Mouse (Mus musculus) CH12F3 (cell line): Measurements from ENCODE around the gene Hsph1.

Experiments
- in situ Hi-C: fragments of 300-500 bp; cut with MboI; formaldehyde crosslinking; loops from 2 replicates; pipeline ENCODE4 v1.14.3; 2020; ENCODE audit warnings: low sequenced_read_pairs

The Hsph1 gene

GRCm38 (mm10) chr5:149642783-149643509 lies 6.8 kb upstream of the Hsph1 start:
- in situ Hi-C loops, result no loop called here

DNA sequence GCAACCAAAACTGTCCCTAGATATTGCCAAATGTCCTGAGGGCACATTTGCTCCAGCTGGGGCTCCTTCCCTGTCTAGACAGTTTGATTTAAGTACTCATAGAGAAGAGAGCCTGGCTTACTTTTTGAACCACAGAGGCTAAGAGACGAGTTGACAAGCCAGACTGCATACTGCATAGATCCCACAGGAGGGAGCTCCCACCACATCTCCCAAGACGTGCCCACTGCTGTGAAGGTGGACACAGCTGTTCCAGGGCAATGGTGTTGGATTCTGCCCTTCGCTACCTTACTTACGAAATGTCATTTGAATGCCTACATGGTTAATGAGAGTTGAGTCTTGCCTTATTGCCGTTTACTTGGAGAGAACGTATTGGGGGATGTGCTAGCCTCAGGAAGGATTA lies 6.2 kb upstream of the Hsph1 start:
- in situ Hi-C loops, result no loop called here

DNA sequence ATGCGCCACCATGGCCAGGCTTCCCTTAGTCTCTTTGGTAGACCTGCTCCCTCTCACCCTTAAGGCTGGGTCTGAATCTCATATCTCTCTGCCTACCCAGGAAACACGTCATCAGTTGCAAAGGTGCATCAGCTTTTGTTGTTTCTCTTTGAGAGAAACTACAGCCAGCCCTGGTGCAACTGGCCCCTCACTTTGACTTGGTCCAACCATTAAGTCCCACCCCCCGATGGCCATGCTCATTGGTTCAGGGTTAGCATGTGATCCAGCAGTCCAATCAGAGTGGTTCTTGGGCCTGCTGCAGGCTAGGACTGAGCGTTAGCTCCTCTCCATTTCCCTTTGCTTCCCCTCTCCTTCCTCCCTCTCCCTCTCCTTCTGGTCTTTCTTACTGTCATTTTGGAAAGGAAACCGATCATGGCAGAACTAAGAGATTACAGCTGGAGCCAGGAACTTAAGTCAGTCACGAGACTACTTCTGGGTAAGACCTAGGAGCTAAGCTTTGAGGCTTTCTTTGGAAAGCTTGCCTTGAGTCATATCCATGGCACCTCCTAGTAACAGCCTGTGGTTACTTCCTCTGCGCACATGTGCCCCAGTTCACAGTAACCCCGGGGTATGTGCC lies 5.2 kb upstream of the Hsph1 start:
- in situ Hi-C loops, result no loop called here

GRCm38 (mm10) chr5:149637306-149637705 lies 1.1 kb upstream of the Hsph1 start:
- in situ Hi-C loops, result no loop called here

DNA sequence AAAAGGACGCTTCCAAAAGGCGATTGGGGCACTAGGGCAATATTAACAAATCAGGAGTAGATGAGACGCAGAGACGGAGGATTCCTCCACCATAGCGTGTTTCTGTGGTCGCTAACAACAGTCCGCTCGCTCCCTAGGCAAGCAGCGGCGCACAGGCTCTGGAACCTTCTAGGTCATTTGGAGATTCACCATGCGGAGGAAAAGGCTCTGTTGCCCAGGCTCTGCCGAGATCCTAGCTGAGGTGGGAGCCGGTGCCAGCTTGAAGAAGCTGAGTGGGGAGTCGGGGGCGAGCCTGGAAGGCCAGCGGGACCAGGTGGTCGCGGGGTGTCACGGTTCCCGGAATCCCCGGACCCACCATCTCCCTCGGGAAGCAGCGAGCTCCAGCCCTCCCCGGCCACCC lies 620 bp downstream of the Hsph1 start:
- in situ Hi-C loops, result no loop called here

DNA sequence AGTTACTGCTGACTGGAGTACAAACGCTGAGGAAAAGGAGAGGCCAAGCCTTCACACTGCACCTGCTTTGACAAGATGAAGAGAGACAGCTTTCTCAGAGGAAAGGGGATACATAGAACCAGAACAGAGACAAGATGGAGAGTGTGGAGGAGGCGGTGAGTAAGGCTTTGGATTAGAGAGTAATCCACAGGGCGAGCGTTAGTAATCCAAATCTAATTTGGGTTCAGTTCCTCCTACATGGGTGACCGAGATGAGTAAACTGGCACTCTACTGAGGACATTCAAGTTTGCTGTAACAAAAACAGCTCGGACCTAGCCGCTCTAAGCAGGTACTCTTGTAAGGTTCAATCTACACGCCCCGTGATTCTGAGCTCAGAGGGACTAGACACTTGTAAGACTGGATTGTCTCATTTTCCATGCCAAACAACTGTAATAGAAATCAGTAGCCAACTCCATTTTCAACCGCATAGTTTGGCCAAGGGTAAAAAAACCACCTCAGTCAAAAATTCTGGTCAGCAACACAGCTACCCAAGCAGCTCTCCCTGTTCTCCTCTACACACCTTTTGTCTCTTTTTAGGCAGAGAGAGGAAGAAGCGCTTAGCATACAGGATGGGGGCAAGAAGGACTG lies 1.7 kb downstream of the Hsph1 start:
- in situ Hi-C loops, result no loop called here

DNA sequence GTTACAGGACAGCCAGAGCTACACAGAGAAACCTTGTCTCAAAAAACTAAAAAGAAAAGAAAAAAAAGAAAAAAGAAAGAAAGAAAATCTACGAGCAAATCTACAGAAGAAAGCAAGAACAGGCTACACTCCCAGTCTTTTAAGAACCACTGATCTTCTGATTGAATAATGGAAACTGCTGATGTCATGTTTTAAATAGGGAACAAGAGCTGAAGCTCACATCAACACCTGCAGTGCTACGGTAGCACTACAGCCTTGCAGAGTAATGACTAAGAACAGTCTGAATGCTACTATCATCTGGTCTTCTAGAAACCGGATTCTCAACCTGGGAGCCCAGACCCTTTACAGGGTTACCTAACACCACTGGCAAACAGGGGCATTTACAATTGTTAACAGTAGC lies 10.6 kb downstream of the Hsph1 start:
- in situ Hi-C loops, result no loop called here

- in situ Hi-C loops, result no loop called here
These were observed 12.1 kb downstream of the Hsph1 start for GRCm38 (mm10) chr5:149623815-149624675.

GRCm38 (mm10) chr5:149622644-149623043 lies 13.5 kb downstream of the Hsph1 start:
- in situ Hi-C loops, result no loop called here

GRCm38 (mm10) chr5:149622152-149622551 lies 14.0 kb downstream of the Hsph1 start:
- in situ Hi-C loops, result no loop called here

GRCm38 (mm10) chr5:149617776-149618425 lies 18.3 kb downstream of the Hsph1 start:
- in situ Hi-C loops, result no loop called here

DNA sequence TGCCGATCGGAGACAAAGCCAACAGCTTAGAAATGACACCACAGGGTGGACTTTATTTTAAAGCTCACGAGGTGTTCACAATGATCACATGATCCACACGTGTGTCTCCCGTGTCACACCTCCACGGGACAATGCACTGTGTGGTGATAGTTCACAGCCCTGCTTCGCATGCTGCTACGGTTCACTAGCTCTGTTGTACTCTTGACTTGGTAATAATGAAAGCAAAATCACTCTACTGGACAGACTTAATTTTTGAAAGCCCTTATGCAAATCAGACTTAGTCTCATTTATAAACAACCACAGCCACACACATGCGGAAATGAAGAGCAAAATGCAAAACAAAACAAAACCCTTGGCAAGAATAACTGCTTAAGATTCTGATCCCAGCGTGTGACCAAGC lies 19.4 kb downstream of the Hsph1 start:
- in situ Hi-C loops, result no loop called here

DNA sequence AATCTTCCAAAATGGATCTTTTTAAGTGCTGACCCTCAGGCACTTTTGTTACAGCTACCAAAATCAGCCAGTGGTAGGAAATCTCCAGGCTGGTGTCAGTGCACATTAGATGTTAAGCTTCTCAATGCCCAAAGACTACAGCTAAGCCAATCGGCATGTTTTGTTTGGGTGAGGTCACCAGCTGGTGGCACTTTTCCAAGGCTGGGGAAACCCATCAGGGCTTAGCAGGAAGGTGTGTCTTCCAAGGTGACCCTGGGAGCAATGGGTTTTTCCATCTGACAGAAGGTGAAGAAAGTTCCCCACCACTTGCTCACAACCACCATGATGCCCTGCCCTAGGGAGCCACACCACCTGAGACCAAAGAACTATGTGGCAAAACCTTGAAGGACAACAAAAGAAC lies 20.0 kb downstream of the Hsph1 start:
- in situ Hi-C loops, result no loop called here

DNA sequence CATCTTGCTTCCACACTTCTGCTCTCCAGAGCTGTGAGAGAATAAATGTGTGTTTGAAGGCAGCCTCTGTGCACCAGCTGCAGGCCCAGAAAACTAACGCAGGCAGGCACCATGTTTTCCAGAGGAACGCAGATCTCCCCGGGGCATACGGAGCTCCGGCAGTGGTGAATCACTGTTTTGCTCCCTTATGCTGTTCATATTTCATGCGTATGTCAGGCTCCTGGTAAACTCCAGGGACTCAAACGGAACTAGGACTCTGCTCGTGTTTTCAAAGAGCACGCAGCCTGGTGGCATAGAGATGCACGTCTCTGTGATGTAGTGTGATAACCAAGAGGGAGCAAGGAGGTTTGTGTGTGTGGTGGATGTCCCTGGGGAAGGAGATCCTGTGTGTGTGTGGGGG lies 23.4 kb downstream of the Hsph1 start:
- in situ Hi-C loops, result no loop called here

GRCm38 (mm10) chr5:149612165-149612518 lies 24.0 kb downstream of the Hsph1 start:
- in situ Hi-C loops, result no loop called here

GRCm38 (mm10) chr5:149611476-149612164 lies 24.6 kb downstream of the Hsph1 start:
- in situ Hi-C loops, result no loop called here

GRCm38 (mm10) chr5:149607083-149607720 lies 29.0 kb downstream of the Hsph1 start:
- in situ Hi-C loops, result no loop called here

DNA sequence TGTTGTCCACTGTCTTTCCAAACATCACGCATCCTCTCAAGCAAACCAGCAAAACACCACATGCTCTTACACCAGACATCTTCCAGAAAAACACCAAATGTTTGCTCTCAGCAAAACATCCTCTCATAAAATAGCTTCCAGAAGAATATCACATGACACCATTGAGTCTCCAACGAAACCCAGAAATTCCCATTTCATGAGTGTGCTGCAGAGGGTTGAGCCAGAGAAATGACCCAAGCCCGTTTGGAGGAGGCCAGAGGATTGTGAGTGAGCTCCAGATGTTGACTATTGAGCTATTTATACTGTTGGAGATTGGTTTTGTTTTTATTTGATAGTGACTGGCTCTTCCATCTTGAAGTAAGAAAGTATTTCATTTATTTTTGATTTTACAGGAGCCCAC lies 32.9 kb downstream of the Hsph1 start:
- in situ Hi-C loops, result no loop called here

DNA sequence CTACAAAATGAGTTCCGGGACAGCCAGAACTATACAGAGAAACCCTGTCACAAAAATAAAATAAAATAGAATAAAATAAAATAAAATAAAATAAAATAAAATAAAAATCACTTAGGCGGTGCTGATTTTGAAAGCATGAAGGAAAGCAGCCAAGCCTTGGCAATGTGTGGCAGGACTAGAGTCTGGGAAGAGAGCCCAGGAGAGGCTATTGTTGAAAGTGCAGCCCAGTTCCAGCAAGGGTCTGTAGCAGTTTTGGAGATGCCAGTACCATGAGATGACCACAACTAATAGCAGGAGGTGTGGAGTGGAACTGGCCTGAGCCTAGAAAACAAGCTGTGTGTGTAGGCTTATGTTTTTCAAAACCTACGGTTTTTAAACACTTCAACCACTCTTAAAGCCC lies 34.2 kb downstream of the Hsph1 start:
- in situ Hi-C loops, result no loop called here

DNA sequence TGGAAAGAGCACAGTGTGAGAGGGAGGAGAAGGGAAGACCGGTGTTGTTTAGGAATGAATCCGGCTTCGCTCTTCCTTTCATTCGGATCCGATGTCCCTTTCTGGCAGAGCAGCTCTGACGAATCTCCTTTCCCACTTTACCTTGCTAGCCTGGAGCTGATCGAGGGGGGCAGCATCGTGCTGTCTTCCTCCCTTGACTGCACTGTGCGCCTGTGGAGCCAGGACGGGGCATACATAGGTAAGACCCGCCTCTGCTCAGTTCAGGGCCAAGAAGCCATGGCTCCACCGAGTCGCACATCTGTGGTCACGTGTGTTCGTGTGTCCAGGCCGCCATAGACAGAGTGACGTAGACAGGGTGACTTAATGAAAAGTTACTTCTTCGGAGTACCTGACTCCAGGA lies 38.8 kb downstream of the Hsph1 start:
- in situ Hi-C loops, result no loop called here
